Mouse (Mus musculus) lung, postnatal 0 days (tissue): ENCODE results near the gene Trio.

Experiments used
- CTCF ChIP-seq: IDR thresholded peaks from 2 replicates; pipeline ENCODE4 v1.5.1; 2016; ENCODE audit warnings: antibody characterized with exemption, mild to moderate bottlenecking
- EP300 ChIP-seq: IDR thresholded peaks from 2 replicates; pipeline ENCODE4 v1.6.1; 2016; ENCODE audit warnings: antibody characterized with exemption, mild to moderate bottlenecking, control low read depth

GRCm38 (mm10) chr15:27998621-27999359 lies 26.9 kb downstream of the Trio start:
- TF ChIP-seq CTCF (no peak), EP300 (no peak)
